Mouse (Mus musculus): Measurements from ENCODE around the gene Gm4305. TPM values are rescaled to one million over a fixed set of nuclear protein-coding genes. Genes with fewer than 3 reads are reported as not detected.

Gm4305 gene
- not detected for polyA plus RNA-seq (2017; shearing (Covaris generic))

DNA sequence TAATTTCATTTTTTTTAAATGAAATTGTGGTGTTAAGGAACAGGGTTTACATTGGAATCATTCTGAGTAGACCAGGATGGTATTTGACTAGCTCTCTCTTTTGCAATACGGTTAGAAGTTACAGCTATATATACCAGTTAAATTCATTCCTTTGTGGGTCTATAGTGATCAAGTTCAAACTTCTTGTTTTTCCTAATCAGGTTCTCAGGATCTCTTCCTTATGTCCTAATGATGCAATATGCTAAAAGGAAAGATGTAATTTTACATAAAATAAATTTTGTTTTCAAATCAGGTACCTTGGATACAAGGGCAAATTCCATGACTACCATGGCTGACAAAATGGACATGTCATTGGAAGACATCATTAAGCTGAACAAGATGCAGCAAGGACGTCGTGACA lies at the start of gene Gm4305:
Gene Gm4305 (plus strand): TSS at position 301 of the 400 bp plus-strand sequence.

DNA sequence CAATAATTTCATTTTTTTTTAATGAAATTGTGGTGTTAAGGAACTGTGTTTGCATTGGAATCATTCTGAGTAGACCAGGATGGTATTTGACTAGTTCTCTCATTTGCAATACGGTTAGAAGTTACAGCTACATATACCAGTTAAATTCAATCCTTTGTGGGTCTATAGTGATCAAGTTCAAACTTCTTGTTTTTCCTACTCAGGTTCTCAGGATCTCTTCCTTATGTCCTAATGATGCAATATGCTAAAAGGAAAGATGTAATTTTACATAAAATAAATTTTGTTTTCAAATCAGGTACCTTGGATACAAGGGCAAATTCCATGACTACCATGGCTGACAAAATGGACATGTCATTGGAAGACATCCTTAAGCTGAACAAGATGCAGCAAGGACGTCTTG lies 15.5 kb upstream of the Gm4305 start, which contains the start of gene Gm4301:
Gene Gm4301 (plus strand): TSS at position 301 of the 400 bp plus-strand sequence.

GRCm38 (mm10) chr10:100340536-100340935 lies 10.4 kb upstream of the Gm4305 start, which contains the start of gene Gm4302:
Gene Gm4302 (plus strand): TSS chr10:100340836.

DNA sequence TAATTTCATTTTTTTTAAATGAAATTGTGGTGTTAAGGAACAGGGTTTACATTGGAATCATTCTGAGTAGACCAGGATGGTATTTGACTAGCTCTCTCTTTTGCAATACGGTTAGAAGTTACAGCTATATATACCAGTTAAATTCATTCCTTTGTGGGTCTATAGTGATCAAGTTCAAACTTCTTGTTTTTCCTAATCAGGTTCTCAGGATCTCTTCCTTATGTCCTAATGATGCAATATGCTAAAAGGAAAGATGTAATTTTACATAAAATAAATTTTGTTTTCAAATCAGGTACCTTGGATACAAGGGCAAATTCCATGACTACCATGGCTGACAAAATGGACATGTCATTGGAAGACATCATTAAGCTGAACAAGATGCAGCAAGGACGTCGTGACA lies 5.2 kb upstream of the Gm4305 start, which contains the start of gene Gm4303:
Gene Gm4303 (plus strand): TSS at position 301 of the 400 bp plus-strand sequence.

GRCm38 (mm10) chr10:100361038-100361437 lies 10.1 kb downstream of the Gm4305 start, which contains the start of gene Gm4307:
Gene Gm4307 (plus strand): TSS chr10:100361338.

DNA sequence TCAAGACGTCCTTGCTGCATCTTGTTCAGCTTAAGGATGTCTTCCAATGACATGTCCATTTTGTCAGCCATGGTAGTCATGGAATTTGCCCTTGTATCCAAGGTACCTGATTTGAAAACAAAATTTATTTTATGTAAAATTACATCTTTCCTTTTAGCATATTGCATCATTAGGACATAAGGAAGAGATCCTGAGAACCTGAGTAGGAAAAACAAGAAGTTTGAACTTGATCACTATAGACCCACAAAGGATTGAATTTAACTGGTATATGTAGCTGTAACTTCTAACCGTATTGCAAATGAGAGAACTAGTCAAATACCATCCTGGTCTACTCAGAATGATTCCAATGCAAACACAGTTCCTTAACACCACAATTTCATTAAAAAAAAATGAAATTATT lies 31.6 kb downstream of the Gm4305 start, which contains the start of gene Gm4312:
Gene Gm4312 (minus strand): TSS at position 101 of the 400 bp plus-strand sequence.

Other genes with a start within 250 kb of the Gm4305 start
- gene Gm4301, start 15.4 kb upstream of the Gm4305 start, polyA plus RNA-seq (2017; shearing (Covaris generic)), result not detected
- gene Gm4302, start 10.3 kb upstream of the Gm4305 start, polyA plus RNA-seq (2017; shearing (Covaris generic)), result not detected
- not detected for gene Gm4303, start 5.1 kb upstream of the Gm4305 start, polyA plus RNA-seq (2017; shearing (Covaris generic))
- not detected for gene Gm4307, start 10.2 kb downstream of the Gm4305 start, polyA plus RNA-seq (2017; shearing (Covaris generic))
- not detected for gene Gm4312, start 31.5 kb downstream of the Gm4305 start, polyA plus RNA-seq (2017; shearing (Covaris generic))
- 6.1 TPM for gene Tmtc3, start 136.3 kb downstream of the Gm4305 start, polyA plus RNA-seq (2017; shearing (Covaris generic))
- gene Cep290, start 136.5 kb downstream of the Gm4305 start, polyA plus RNA-seq (2017; shearing (Covaris generic)), result 5.1 TPM
- gene 4930430F08Rik, start 239.3 kb downstream of the Gm4305 start, polyA plus RNA-seq (2017; shearing (Covaris generic)), result 11.3 TPM
- not detected for gene 1700017N19Rik, start 239.4 kb downstream of the Gm4305 start, polyA plus RNA-seq (2017; shearing (Covaris generic))

Data from inflammation-experienced regulatory T-cells, adult 16 weeks (primary cell).